Mouse (Mus musculus) myocyte (in vitro differentiated cells): Measurements from ENCODE around the gene Gria4.

ENCODE experiments used
- POLR2A ChIP-seq: IDR thresholded peaks from one replicate; pipeline ENCODE4 v1.6.1; 2011; ENCODE audit warnings: low read depth, mild to moderate bottlenecking, control low read depth, moderate library complexity; ENCODE audit not compliant: insufficient read length
- POLR2AphosphoS2 ChIP-seq: IDR thresholded peaks from one replicate; pipeline ENCODE4 v1.6.1; 2011; ENCODE audit warnings: low read depth, control low read depth; ENCODE audit not compliant: insufficient read length
- SRF ChIP-seq: IDR thresholded peaks from one replicate; pipeline ENCODE4 v1.6.1; 2011; ENCODE audit warnings: low read depth; ENCODE audit not compliant: control insufficient read depth, insufficient read length
- TCF3 ChIP-seq: IDR thresholded peaks from one replicate; pipeline ENCODE4 v1.6.1; 2011; ENCODE audit warnings: low read depth, control low read depth; ENCODE audit not compliant: insufficient read length

DNA sequence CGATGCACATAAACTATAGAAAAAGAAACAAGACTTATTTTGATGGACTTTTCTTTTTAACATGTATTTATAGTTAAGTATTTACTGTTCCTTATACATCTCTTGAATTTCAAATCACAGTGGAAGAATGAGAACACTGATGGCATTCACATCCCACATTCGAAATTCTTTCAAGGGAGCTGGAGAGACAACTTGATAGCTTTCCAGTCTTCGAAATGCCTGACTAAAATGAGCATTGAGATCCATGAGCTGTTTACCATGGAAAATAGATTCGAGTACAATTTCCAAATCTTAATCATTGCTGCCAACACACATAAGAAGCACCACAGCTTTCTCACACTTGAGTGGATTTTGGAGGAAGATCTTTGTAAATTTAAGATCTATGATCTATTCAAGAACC is 164.1 kb downstream of the Gria4 start:
- TF ChIP-seq TCF3 (no peak), POLR2A (no peak), POLR2AphosphoS2 (no peak), SRF (no peak)
